Mouse (Mus musculus): ENCODE measurements at regions not wholly inside any gene's neighbourhood (a gene's known extent, or its start where the extent isn't known, plus 50 kb on each side); places are given as distances from the start of the nearest gene placed in this dataset.

DNA sequence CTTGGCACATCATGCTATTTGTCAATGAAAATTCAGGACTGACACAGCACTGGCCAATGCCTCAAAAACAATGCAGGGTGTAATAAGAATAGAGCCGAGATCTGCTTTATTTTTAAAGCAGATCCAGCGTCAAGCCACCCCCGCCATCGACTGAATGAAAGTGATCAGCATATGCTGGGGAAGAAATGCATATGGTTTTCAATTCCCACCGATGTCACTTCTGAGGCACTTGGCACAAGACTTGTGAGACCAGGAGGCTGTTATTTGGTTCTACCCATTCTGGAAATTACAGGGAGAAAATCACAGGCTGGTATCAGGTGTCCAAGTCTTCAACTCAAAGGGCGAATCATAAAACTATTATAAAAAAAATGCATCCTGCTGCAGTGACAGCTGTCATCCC is 689.3 kb upstream of the Pou3f3 start:
- DNase-seq (ENCODE audit: low spot score), result no peak

DNA sequence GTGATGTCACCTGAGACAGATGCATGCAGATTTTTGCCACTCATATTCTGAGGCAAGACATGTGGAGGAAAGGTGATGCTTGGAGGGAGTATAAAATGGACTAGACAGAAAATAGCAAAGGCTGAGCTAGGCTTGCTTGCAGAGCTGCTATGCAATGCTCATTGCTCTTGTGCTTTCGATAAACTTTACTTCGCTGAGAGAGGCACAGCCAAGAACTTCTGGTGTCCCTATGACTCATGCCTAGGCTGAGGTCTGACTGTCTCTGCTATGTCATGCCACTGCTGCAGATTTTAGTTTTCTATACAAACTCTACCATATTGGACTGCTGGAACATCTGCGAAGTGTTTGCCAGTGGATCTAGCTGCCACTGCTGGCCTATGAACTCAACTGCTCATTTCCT is 687.5 kb upstream of the Pou3f3 start:
- DNase-seq (ENCODE audit: low spot score), result no peak

DNA sequence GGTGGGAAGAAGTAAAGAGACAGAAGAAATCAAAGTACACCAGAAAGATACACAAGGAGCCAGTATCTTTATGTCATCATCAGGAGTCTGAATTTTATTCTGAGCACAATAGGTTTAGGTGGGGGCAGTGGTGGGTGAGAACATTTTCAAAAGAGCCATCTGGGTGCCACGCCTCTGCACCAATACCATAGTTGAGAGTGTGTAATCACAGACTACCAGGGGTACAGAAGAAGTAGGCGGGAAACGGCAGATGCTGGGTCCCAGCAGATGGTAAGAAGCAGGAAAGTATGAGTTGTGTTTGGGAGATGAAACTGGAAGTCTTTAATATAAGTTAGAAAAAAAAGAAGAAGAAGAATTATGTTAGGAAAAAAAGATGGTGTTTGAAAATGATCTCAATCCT is 682.7 kb upstream of the Pou3f3 start:
- no peak for DNase-seq (ENCODE audit: low spot score)

- DNase-seq (ENCODE audit: low spot score), result no peak
Observed at GRCm38 (mm10) chr1:42018966-42019365, 676.6 kb upstream of the Pou3f3 start.

- no peak for DNase-seq (ENCODE audit: low spot score)
Observed at GRCm38 (mm10) chr1:42025781-42026180, 669.8 kb upstream of the Pou3f3 start.

DNA sequence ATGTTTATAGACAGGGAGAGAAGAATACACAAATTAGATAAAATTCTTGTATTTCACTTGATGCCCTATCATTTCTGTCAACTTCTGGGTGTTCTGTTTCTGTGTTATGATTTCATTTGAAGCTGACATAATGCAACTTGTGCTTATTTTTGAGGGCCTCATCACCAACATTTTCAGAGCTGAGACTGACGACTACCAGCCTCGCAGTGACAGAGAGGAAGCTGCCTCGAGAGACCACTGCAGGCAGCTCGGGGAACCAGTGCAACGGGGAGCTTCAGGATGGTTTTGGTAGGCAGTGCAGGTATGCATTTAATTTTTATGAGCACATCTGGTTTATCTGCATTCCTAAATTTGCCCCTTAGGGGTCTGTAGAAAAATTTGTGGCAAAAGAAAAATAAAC is 669.1 kb upstream of the Pou3f3 start:
- DNase-seq (ENCODE audit: low spot score), result no peak

- DNase-seq (ENCODE audit: low spot score), result no peak
Observed at GRCm38 (mm10) chr1:42033786-42034185, 661.8 kb upstream of the Pou3f3 start.

DNA sequence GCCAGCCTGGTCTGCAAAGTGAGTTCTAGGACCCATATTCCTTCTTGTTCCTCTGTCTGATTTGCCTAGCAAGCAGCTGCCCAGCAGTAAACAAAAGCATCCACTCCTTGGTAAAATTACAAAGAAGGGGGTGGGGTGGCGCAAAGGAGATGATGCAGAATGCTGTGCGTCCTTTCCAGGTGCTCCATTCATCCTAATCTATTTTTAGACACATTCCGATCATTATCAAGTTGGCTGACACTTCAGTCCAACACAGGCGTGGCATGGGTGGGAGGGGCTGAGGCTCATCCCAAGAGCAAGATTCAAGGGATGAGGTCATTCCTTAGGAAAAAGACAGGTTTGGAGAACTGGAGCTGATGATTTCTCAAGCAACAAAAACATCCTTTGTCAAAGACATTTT is 660.2 kb upstream of the Pou3f3 start:
- DNase-seq (ENCODE audit: low spot score), result no peak

DNA sequence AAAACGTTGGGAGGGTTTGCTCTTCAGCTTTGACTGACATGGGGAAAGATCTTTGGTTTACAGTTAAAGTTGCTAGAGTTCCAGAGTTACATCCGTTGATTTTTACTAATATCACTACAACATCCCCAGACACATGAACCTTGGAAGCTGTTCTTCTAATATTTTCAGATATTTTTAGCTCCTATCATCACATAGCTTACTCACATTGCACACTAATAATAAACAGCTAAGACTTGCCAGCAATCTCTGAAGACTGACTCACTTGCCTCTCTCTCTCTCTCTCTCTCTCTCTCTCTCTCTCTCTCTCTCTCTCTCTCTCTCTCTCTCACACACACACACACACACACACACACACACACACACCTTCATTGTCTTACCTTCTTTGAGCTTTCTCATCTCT is 654.0 kb upstream of the Pou3f3 start:
- DNase-seq (ENCODE audit: low spot score), result no peak

- no peak for DNase-seq (ENCODE audit: low spot score)
Observed at GRCm38 (mm10) chr1:42058494-42058893, 637.1 kb upstream of the Pou3f3 start.

DNA sequence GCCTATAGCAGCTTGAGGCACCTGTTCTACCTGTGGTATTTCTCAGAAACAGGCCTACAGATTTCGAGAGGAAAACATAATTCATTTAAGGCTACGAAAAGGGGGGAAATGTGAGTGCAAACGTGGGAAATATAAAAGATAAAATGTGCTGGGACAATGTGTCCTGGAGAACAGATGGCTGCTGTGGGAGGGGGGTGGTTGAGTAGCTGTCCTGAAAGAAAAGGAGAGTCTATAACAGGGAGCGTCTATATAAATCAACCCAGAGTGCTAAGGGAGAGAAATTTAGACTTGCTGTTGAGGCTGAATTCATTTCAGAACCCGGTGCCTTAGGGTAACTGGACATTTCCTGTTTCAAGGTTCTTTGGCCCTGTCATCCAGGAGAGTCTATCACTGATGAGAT is 625.5 kb upstream of the Pou3f3 start:
- DNase-seq (ENCODE audit: low spot score), result no peak

GRCm38 (mm10) chr1:42096026-42096425 is 599.5 kb upstream of the Pou3f3 start:
- no peak for DNase-seq (ENCODE audit: low spot score)

DNA sequence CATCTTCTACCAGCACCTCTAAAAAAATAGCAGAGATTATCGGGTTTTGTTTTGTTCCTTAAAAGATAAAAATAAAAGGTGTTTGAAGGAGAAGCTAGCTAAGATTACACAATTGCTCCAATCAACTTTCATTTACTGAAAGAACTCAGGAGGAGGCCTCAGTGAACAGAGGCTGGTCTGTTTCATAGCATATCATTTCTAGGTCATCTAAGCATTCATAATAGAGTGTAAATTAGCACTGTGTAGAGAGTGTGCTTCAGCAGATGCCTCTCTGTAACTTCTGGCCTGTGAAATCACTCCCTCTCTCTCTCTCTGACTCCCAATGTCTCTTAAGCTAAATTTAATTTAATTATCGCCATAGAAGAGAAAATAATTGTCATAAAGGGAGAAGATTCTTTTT is 597.0 kb upstream of the Pou3f3 start:
- DNase-seq (ENCODE audit: low spot score), result no peak

- no peak for DNase-seq (ENCODE audit: low spot score)
Observed at GRCm38 (mm10) chr1:42107521-42107920, 588.0 kb upstream of the Pou3f3 start.

GRCm38 (mm10) chr1:42107925-42108324 is 587.6 kb upstream of the Pou3f3 start:
- no peak for DNase-seq (ENCODE audit: low spot score)

- DNase-seq (ENCODE audit: low spot score), result no peak
Observed at GRCm38 (mm10) chr1:42152175-42152790, 543.3 kb upstream of the Pou3f3 start.

GRCm38 (mm10) chr1:42152916-42153315 is 542.7 kb upstream of the Pou3f3 start:
- DNase-seq (ENCODE audit: low spot score), result no peak

- DNase-seq (ENCODE audit: low spot score), result no peak
Observed at GRCm38 (mm10) chr1:42167790-42168572, 527.6 kb upstream of the Pou3f3 start.

- DNase-seq (ENCODE audit: low spot score), result no peak
Observed at GRCm38 (mm10) chr1:42169505-42169904, 526.1 kb upstream of the Pou3f3 start.

- DNase-seq (ENCODE audit: low spot score), result no peak
Observed at GRCm38 (mm10) chr1:42186295-42186694, 509.3 kb upstream of the Pou3f3 start.

DNA sequence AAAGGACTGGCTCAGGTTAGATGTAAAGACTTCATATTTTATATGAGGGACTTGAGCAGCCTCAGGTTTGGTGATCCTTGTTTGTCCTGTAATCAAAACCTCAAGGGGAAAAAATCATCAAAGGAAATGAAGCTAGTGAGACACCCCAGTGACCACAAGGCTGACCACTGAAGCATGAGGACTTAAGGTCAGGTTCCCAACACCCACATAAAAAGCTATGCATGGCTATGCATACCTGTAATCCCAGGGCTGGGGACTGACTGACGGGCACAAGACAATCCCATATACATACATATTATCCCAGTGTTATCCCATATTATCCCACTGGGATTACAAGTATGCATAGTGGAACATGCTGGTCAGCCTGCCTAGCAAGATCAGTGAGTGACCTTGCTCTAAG is 467.5 kb upstream of the Pou3f3 start:
- no peak for DNase-seq (ENCODE audit: low spot score)

DNA sequence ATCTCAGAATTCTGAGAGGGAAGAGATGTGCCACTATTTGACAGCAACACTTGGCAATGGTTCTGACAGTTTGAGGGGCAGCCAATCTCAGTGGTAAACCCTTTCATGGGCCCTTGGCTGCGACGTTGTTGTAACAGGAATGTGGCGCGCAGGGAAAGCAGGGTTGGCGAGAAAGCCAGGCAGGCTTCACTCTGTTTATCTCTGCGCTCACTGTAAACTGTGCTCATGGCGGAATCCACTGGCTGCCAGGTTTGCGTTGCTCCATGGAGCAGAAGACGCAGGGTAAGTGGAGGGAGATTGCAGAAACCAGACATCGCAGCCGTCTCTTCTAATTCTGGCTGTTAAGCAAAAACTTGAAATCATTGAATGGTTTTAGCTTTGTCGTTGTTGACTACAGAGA is 465.9 kb upstream of the Pou3f3 start:
- no peak for DNase-seq (ENCODE audit: low spot score)

DNA sequence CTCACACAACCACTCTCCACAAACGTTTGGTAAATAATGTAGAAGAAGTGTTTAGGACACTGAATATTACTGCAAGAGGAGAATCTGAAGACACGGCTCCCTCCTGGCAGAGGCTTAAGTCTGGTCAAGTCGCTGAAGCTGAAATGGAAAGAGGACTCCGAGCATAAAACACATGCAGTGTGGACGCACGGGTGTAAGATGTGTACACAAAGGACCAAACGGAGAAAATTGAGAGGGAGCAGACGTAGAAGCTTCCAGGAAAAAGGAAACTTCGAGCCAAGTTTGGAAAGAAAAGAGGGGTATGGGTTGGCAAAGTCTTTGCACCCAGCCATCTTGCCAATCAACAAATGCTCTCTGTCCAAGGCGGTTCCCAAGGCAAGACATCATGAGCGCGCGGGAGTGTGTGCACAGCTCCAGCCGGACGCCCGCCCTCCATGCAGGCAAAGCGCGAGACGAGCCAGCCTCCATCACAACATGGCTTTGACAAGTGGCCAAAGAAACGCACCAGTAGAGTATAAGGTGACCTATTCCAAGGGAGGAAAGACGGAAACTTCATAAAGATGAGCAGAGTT is 465.0 kb upstream of the Pou3f3 start:
- DNase-seq (ENCODE audit: low spot score), result no peak

Data from gastrocnemius, adult 18-20 months (tissue).